Mouse (Mus musculus) testis, adult 2 months (tissue): Measurements from ENCODE around the gene Skp1a.

Experiments used
- CTCF ChIP-seq: fragments of 200-500 bp; IDR thresholded peaks from 2 replicates; pipeline ENCODE4 v1.5.1; 2012; ENCODE audit warnings: low read depth, mild to moderate bottlenecking, inconsistent platforms, low read length, moderate library complexity; ENCODE audit not compliant: control insufficient read depth, insufficient read depth, insufficient replicate concordance
- POLR2A ChIP-seq: fragments of 200-500 bp; IDR thresholded peaks from 2 replicates; pipeline ENCODE4 v1.6.1; 2012; ENCODE audit warnings: low read depth, mild to moderate bottlenecking, inconsistent platforms, low read length, moderate library complexity; ENCODE audit not compliant: control insufficient read depth

- TF ChIP-seq CTCF (no peak), POLR2A (no peak)
Measured at GRCm38 (mm10) chr11:52234509-52234908, 2.7 kb downstream of the Skp1a start.
